ENCODE assay signal across 8 mouse cellular contexts in the genomic region with DNA sequence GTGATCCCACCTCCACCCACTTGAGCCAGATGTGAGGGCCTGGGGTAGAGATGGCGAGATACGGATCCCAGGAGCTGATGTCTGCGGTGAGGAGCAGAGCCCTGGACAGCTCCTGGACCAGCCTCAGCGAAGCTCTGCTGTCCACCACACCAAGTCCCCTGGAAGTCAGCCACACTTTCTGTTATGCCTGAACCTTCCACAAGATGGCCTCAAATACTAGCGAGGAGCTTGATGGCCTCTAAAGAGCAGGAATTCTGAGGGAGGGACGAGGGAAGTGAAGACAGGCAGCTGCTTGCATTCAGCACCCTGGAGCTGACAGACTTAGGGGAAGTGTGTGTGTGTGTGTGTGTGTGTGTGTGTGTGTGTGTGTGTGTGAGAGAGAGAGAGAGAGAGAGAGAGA. TPM values are rescaled to one million over a fixed set of nuclear protein-coding genes. Genes with fewer than 3 reads are reported as not detected.
DNase-seq lines count a peak whose midpoint lies in the region; ATAC-seq and TF ChIP-seq lines count a peak whose summit lies in the region.

No protein-coding gene starts in this region.

- peak; percentile 81 for DNase-seq in adrenal gland, postnatal 10 days
- peak; percentile 89 for DNase-seq in embryo, embryonic 11 days
- DNase-seq in gastrocnemius, postnatal 25 days = peak; percentile 65
- DNase-seq in hindlimb bud, embryonic 11.5 days (ENCODE audit: extremely low spot score, low read depth, low spot score) = peak; percentile 83
- peak; percentile 72 to 77 for DNase-seq in left cerebral cortex, adult 2 months (ENCODE audit: extremely low spot score in 1 of 2, low spot score in 2 of 2)
- peak; percentile 71 for DNase-seq in right cerebral cortex, postnatal 25 days
- DNase-seq in spleen, postnatal 14 days (ENCODE audit: low spot score in 2 of 2) = no peak

- peak; percentile 72 for TF ChIP-seq CTCF in left cerebral cortex, adult 2 months (IDR thresholded peaks at IDR 0.05)

- H3K27ac ChIP-seq in left cerebral cortex, adult 2 months = peak overlapping the region; percentile 64; the same call in 1 of the 2 replicates

- peak; percentile 77 for ATAC-seq in megakaryocyte progenitor cell, adult 5-6 weeks (replicated peaks; ENCODE audit: poor library complexity)

- intact Hi-C loops in left cerebral cortex, adult 2 months (cut with DNase I) = loop anchor here (1.0 to 5.0 kb wide), 3 partner anchors 25 to 161 kb away; a partner anchor contains a TSS

- peak overlapping the region; percentile 44 for H3K4me3 ChIP-seq in left cerebral cortex, adult 2 months

RNA-seq across cellular contexts. Expression of a gene that starts 0.9 kb away (rescaled TPM):
- not detected for total RNA-seq in adrenal gland, postnatal 10 days (2021)
- not detected for total RNA-seq in gastrocnemius, postnatal 25 days (2021)
- 1 to 10 TPM; 1.8 to 2.0 TPM for total RNA-seq in left cerebral cortex, adult 2 months (2021)
- not detected in 2 replicates for total RNA-seq in megakaryocyte progenitor cell, adult 5-6 weeks (2015)
- total RNA-seq in megakaryocyte progenitor cell, adult 5-6 weeks (2017) = not detected in 2 replicates

RNA-seq across cellular contexts. Expression of a gene that starts 1.1 kb away (rescaled TPM):
- total RNA-seq in adrenal gland, postnatal 10 days (2021) = 10 to 100 TPM in 1 of 2 experiments, 1 to 10 TPM in 1; 8.6 to 30.5 TPM
- total RNA-seq in gastrocnemius, postnatal 25 days (2021) = 100 to 1,000 TPM; 763 to 788 TPM
- 1 to 10 TPM; 1.3 to 1.8 TPM for total RNA-seq in left cerebral cortex, adult 2 months (2021)
- not detected in 2 replicates for total RNA-seq in megakaryocyte progenitor cell, adult 5-6 weeks (2015)
- not detected in 2 replicates for total RNA-seq in megakaryocyte progenitor cell, adult 5-6 weeks (2017)

RNA-seq across cellular contexts. Expression of a gene that starts 43.5 kb away (rescaled TPM):
- 10 to 100 TPM; 38.2 to 40.0 TPM for total RNA-seq in adrenal gland, postnatal 10 days (2021)
- 1 to 10 TPM; 5.8 to 7.0 TPM for total RNA-seq in gastrocnemius, postnatal 25 days (2021)
- 10 to 100 TPM; 53.7 to 56.7 TPM for total RNA-seq in left cerebral cortex, adult 2 months (2021)
- total RNA-seq in megakaryocyte progenitor cell, adult 5-6 weeks (2015) = 5.8 and 12.7 TPM in 2 replicates
- 5.1 and 9.2 TPM in 2 replicates for total RNA-seq in megakaryocyte progenitor cell, adult 5-6 weeks (2017)

RNA-seq across cellular contexts. Expression of a gene that starts 45.3 kb away (rescaled TPM):
- total RNA-seq in adrenal gland, postnatal 10 days (2021) = 1 to 10 TPM in 1 of 2 experiments, under 1 TPM in 1; 0.82 to 3.3 TPM
- 10 to 100 TPM in 1 of 2 experiments, 1 to 10 TPM in 1; 5.7 to 11.2 TPM for total RNA-seq in gastrocnemius, postnatal 25 days (2021)
- 10 to 100 TPM; 18.5 to 20.2 TPM for total RNA-seq in left cerebral cortex, adult 2 months (2021)
- total RNA-seq in megakaryocyte progenitor cell, adult 5-6 weeks (2015) = not detected in 2 replicates
- not detected in 2 replicates for total RNA-seq in megakaryocyte progenitor cell, adult 5-6 weeks (2017)

Comparison
In these comparisons a context has a peak if more than half of its experiments do, and no peak if none do; other contexts are left out.
1. DNase-seq: peak in adrenal gland, postnatal 10 days (single experiment), embryo, embryonic 11 days (single experiment), gastrocnemius, postnatal 25 days (single experiment), hindlimb bud, embryonic 11.5 days (single experiment), left cerebral cortex, adult 2 months (2 of 2) and right cerebral cortex, postnatal 25 days (single experiment); none in spleen, postnatal 14 days (0 of 2).
2. RNA of a gene that starts 1.1 kb away (total RNA-seq): 763 to 788 TPM in gastrocnemius, postnatal 25 days; 8.6 to 30.5 TPM in adrenal gland, postnatal 10 days, 1.3 to 1.8 TPM in left cerebral cortex, adult 2 months and not detected in megakaryocyte progenitor cell, adult 5-6 weeks; every median in the first group is over 10 times any median in the second.